Mouse (Mus musculus) heart, adult 9 months (tissue): Measurements from ENCODE around the gene Calcoco1.

ENCODE experiments used
- DNase-seq, 2 experiments: peaks; one replicate each; pipeline ENCODE4 v3.0.0; 2022; ENCODE audit warnings: low spot score in 2 of 2

The Calcoco1 gene

DNA sequence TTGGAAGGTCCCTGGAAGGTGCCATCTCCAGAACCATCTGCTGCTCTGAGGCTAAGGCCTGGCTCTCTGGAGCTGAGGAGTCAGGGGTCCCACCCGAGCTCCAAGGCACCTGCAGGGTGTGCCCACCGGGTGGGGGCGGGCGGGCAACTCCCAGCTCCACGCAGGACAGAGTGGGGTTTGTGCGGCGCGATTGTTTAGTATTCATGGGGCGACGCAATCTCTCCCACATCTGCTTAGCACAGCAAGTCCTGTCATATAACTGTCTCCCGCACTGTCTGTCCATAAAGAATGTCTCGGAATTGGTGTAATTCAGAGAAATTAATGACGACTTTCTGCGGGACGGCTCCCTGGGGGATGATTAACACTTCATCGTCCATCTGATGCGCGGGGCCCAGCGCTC is 15.1 kb upstream of the Calcoco1 start:
- no peak for DNase-seq

DNA sequence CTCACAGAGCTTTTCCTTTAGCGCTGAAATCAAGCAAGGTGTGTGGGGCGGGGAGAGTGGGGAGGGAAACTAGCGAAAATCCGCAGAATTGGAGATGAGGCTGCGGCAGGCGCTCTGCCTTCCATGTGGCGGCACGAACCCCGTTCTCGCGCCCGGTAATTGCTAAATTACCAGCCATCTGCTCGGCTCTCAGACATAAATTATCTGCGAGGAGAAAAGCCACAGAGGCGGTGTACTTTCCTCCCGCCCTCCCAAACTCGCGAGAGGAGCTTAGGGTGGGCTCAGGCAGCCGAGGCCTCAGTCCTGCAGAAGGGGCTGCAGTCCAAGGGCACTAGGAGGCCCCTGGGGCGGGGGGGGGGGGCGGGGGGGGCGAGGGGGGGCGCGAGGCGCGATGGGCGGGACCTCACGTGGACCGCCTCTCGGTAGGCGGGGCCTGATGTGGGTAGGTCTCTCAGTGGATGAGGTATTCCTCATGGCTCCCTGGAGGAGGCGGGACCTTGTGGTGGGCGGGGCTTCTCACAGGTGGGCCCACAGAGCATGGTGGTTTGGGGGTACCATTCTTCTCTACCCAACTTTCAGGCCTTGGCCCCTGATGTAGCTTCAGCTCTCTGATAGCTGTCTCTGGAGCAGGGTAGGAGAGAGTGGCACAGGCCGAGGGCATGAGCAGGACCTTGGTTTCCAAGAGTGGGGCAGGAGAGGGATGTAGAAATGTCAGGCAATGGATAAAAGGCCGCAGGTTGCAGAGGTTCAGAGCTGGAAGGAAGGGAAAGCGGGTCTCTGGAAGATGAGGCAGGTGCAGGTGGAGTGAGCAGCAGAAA is 14.4 kb upstream of the Calcoco1 start:
- DNase-seq: no peak

DNA sequence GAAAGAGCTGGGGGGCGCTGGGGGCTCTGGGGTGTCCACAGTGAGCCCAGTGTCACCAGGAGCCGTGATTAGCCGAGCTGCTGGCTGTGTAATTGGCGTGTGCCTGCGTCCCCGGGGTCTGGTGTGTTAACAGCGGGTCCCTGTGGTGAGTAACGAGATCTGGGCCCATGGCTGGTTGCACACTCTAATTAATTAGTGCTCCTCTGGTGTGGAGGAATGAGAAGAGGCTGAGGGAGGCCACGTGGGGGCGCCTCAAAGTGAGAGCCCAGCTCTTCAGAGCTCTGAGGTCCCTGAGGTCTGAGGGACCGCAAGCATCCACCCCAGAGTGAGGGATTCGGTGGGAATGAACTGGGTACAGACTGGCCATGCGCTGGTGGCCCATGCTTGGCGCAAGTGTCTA is 13.1 kb upstream of the Calcoco1 start:
- no peak for DNase-seq

DNA sequence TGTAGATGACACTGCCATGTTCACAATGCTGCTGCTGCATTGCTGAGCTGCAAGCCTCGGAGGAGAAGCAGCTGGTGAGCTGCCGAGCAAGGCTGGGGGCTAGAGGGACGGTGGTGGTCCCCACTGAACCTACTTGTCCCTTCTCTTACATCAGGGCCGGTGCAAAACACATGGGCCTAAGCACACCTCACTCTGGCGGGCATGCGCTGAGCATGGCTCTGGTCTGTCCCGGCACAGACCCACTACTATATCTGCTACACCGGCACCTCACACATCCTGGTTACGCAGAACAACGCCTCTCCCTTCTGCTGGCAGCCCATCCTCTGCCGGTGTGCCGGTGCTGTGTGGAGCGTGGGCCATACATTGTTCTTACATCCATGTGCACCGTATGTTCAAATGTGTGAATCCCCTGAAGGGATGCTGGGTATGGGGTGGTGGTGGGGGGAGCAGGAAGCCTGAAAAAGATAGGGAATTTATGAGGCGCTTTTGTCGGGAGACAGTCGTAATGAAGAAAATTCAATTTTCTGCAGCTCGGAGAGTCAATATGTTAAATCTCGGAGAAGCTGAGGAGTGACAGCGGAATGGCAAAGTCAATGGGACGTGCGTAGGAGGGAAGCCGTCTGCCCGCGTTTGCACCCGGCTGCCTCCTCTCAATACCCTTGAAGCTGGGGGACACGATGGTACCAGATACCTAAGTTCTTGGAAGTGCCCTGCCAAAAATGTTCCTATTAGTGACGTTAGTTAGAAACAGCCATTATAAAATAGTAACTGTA is 12.0 kb upstream of the Calcoco1 start:
- DNase-seq: no peak

DNA sequence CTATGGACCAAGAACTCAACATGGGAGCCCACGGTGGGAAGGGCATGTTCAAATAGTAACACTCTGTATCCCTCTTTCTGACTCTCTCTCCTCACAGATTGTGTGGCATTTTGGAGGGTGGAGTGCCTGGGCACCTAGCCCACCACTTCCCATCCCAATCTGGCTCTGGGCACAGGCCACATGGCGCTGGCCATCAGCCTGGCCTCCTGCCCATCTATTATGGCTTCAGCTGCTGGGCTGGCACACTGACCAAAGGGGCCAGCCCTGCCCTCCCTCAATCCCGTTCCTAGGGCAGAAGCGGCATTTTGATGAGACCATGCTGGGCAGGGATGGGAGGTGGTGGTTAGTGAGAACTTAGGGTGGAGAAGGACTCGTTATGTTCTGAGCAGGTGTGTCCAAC is 11.3 kb upstream of the Calcoco1 start:
- no peak for DNase-seq

DNA sequence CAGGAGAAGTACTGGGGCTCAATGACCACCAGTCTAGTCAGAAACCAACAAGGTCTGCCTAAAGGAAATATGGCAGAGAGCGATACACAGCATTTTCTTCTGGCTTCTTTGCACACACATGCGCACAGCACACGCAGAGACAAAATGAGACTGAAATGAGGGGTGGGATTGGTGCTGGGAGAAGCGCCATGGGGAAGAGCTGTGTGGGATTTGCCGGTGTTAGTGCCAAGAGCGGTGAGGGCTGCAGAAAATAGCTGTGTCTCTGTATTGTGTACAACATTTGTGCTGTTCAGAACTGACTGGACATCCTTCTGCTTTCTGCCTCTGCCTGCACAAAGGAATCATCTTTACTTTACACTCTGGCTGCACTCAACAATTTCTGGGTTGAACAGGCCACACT is 10.4 kb upstream of the Calcoco1 start:
- no peak for DNase-seq

DNA sequence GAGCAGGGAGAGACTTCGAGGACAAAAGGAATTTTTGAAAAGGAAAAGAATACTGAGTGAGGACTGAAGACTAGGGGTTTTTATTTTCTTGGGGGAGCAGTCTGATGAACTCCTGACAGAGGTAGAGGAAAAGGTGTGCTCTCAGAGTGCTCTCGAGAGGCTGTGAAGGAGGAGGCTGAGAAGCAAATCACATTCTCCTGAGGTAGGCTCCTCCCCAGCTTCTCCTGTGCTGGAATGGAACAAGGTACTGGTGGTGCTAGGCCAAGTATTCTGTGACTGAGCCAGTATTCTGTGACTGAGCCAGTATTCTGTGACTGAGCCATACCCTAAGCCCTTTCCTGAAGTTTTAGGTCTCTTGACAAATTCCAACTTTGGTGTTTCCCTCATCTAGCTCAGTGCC is 6.0 kb upstream of the Calcoco1 start:
- DNase-seq: no peak

DNA sequence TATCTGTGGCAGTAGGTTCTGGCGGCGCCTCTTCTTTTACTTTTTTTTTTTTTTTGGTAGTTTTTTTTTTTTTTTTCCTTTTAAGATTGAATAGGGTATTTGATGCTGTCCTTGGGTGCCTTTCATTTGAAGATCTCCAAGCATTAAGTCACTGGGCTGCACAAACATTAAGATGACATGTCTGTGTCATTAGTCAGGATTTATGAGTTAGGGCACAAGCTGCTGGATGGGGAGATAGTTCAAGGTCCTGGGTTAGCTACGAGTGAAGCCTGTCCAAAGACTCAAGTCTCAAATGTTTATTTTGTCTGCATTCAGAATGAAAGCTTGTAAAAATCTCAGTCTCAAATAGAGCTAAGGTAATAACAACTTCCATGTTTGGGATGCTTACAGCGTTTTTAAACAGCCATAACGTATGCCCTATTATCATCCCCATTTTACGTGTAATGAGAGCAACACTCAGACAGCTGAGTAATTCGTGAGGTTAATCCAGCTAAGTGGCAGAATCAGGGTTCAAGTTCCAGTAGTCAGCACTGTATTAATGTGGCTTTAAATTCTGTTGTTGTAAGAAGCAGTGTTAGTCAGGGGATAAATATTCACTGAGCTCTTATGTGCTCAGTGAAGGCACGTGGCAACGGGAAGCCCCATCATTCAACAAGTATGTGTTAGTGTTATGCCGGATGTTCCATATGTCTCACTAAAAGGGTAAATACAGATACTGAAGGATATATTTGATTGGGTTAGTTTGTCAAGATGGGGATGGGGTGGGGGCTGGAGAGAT is 1.6 kb upstream of the Calcoco1 start:
- DNase-seq: no peak

DNA sequence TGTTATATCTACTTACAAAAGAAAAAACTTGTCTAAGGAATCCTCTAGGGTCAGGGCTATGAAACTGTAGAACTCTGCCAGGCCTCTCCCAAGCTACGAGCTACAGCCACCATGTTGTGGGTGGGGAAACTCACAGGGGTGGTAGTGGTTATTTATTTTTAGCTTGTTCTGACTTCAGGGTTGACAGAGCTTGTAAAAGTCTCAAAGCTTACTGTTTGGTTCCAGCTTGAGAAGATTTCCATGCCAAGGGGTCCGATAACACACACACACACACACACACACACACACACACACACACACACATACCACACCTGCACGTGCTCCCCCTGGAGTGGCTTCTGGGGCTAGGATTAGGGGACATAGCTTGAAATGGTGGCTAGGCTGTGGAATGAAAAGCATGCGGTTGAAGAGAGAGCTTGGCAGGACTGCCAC is 538 bp upstream of the Calcoco1 start:
- DNase-seq: no peak

DNA sequence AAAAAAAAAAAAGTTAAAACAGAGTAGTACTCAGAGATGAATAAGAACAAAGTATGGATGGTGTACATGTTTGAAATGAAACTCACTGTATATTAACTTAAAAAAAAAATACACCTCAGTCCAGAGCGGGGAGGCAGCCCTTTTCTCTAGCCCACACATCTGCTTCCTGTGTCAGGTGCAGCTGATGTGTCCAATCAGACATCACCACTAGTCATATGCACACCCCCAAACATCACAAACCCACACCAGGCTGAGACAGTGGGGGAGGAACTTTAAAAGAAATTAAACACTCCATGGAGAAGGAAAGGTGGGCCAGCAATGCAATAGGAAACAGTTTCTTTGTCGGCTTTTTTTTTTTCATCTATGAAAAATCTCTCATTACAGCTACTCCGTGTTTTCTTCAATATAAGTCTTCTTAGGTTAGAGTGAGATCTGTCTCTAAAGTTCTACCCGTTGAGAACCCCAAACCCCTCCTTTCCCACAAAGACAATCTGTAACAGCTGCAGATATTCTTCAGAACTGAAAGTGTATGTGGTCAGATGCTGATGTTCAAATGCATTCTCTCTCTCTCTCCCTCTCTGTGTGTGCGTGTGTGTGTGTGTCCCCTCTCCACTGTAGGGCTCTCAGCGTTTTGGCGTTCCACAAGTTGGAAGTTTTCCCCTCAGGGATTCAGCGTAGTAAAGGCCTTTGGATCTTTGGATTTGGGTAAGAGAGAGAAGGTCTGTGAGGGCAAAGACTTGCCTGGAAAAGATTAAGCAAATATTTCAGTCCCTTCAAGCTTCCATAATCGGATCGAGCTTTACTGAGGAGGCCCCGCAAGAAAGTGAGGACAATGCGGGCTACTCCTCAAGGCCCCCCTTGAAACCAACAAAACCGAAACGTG is 721 bp downstream of the Calcoco1 start:
- no peak for DNase-seq

DNA sequence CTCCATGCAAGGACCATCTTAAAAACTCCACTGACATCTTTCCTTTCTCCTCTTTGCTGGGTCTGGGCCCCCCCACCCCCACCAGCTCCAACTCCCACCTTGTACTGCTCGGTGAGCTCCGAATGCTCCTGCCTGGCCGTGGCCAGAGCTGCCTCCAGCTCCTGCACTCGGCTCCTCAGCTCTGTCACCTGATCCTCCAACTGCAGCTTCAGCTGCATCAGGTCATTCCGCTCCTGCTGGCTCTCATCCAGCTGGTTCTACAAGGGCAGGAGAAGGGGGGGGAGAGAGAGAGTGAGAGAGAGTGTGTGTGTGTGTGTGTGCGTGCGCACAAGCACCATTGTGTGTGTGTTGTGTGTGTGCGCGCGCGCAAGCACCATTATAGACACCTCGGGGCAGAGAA is 5.8 kb downstream of the Calcoco1 start:
- DNase-seq: peak in 1 of 2 experiments; percentile 16

DNA sequence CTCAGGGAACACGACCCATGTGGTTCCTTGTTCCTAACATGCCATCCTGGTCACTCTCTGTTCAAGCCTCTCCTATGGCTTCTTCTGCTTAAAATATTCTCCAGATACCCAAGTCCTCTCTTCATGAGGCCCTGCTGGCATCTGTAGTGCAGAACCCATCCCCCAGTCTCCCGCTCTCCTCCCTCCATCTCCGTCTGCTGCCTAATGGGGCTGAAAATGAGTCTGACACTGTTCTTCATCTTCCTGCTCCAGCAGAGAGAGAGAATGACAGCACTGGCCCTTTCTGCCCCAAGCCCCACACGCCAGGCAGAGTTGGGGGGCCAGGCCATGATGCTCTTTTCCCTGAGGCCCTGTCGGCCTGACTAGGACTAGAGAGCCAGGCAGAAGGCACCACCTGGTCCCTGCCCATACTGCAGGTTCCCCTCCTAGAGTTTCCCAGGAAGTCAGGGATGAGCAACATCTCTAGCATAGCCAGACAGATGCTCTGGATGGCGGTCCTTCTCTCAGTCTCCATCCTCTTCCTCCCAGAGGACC is 14.2 kb downstream of the Calcoco1 start:
- no peak for DNase-seq

DNA sequence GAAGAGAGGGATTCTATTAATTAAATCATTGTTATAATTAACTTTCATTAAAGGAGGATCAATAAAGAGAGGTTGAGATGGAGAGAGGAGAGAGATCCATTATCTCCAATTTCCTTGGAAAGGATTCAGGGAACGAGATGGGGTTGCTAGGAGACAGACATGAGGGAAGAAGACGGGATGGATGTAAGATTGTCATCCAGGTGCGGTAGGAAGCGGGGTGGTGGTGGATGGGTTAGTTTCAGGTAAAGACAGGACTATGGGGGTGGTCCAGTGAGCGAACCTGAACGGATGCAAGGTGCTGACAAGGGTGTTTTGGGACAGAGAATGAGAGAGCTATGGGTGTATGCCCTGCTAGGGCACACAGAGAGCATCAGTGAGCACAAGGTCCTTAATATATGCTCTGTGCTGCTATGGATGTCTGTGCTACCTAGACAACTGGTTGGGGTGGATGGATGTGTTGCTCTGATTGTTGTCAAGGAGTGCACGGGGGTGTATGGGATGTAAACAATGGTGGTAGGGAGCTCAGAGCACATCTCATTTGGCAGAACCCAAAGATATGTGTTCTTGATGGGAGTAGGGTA is 16.0 kb downstream of the Calcoco1 start:
- DNase-seq: no peak

DNA sequence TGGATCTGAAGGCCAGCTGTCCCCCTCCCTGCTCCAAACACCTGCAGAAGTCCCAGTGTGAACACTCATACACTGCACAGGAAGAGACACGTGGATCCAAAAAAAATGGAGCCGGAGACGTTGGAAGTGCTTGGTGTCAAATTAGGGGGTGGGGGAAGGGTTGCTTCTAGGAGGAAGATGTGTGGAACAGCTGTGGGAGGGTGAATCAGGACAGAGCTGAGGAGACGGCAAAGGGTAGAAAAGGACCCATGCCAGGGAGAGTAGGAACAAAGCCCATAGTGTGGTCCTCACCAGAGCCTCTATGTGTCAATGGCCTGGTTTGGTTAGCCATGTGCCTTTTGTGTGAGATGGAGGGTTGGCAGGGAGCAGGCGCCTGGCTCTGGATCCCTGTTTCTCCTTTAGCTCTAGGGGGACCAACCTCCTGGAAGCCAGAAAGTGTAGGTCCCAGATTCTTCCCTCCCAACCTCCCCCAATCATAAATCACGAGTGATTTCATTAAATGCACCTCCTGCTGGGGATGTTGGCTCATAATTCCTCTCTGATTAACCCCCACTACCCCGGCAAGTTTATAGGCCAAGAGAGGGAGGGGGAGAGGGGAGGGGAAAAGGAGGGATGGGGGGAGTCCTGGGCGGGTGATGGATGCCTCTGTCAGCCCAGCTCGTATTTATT is 16.6 kb downstream of the Calcoco1 start:
- DNase-seq: no peak

DNA sequence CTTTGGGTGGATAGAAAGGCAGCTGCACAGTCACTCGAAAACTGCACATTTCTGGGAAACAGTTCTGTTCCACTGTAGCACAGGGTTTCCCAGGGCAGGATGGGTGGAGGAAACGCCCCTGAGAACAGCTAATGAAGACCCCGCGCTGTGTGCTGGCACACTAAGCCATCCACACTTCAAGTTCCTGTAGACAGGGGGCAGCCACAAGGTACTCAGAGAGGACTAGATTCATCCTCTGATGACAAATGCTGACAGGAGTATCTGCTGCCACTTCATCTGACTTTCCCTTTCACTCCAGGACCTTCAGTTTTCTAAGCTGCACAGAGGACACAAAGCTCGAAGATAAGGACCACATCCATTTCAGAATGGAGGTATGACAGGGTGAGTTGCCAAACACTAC is 17.2 kb downstream of the Calcoco1 start:
- no peak for DNase-seq

DNA sequence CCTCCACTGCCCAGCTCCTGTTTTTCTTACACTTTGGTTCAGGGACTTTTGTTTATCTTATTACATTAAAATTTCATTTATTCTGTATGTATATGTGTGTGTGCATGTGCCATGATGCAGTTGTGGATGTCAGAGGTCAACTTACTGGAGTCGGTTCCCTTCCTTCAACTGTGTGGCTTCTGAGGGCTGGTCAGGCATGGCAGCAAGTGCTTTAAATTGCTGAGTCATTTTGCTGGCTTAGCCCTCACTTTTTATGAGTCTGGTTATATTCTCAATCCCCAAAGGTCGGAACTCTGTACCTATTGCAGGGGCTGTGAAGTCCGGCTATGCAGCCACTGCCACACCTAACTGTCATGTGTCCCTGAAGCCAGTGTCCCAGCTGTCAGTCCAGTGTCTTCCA is 19.0 kb downstream of the Calcoco1 start:
- DNase-seq: no peak

DNA sequence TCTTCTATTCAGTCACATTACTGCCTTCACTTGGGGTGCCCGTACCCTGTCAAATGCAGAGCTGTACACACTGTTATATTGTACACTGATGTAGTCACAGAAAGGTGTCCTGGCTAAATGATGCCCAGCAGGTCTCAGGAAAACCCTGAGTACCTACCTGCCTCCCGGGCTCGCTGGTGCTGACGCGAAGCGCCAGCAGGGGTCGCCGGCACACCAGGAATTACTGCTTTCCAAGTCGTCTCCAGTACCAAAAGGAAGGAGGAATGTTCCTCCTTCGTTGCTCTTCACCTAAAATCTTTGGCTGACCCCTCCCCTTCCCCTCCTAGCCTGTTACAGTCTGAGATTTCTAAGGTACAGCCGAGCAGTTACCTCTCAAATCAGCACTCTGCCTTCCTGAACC is 23.8 kb downstream of the Calcoco1 start:
- peak; percentile 34 to 52 for DNase-seq

DNA sequence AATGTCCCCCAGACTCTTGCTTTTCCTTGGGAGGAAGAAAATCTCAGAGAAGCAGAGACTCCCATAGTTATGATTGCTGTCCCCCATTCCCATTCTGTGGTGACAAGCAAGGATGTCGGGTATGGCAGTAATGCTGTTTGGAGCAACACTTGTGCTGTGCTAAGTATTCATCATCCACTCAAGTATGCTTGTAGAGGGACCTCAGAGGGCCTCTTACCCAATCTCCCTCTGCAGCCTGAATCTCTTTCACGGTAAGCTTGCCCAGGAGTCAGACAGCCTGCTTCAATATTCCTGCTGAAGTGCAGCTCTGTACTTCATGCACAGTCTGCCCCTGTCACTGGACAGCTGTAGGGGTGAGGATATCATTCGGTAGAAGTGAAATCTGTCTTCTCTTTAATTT is 25.1 kb downstream of the Calcoco1 start:
- DNase-seq: no peak

DNA sequence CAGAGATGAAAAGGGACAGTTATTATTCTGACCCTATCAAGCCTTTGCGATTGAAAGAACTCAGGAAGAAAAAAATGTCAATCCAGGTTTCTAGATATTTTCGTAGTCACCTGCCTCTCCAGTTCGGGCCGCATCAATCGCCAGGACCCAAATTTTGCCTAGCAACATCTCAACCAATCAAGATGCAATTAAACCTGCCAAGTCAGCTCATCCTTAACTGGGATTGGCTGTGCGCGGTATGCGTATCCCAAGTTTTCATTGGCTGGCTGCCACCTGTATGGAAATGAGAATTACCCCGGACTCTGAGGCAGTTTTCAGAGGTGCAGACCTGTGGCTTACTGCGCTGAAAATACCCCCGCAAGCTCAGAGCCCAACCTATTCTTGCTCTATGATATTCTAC is 28.4 kb downstream of the Calcoco1 start:
- peak; percentile 28 to 60 for DNase-seq

DNA sequence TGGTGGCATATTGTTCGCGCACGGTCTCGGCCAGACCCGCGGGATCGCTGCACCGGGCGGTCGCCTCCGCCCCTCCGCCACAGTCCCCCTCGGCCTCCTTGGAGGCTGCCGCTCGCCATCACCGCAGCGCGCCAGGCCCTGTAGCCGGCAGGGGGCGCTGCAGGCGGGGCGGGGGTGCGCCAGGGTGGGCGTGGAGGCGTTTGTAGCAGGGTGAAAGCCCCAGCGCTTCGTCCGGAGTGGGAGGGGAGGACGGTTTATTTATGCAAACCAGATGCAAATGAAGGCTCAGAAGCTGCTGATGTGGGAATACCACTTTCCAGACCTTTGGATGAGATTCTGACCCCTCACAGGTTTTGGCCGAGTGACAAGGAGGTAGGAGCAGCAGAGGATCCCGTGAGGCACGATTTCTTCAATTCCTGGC is 29.0 kb downstream of the Calcoco1 start:
- peak; percentile 25 to 26 for DNase-seq
